Mouse (Mus musculus) forebrain, embryonic 13.5 days (tissue): Measurements from ENCODE around the gene Fchsd2. TPM values are rescaled to one million over a fixed set of nuclear protein-coding genes. Genes with fewer than 3 reads are reported as not detected.
"Not testable (repeated sequence)": the region's sequence is repeated elsewhere in the genome, so short reads cannot be mapped to it uniquely, and the experiment has no call there.

Experiments used
- ATAC-seq: fragments of 200-750 bp; cut with Nextera tagmentation; 2 replicates; pipeline ENCODE4 v1.8.0; 2017
- H3K27ac ChIP-seq: fragments of 300-500 bp; sonication (generic); 2 replicates; pipeline ENCODE4 v1.5.1; 2015; ENCODE audit warnings: inconsistent platforms, mild to moderate bottlenecking, moderate library complexity
- H3K27me3 ChIP-seq: fragments of 300-500 bp; sonication (generic); 2 replicates; pipeline ENCODE4 v1.6.1; 2015; ENCODE audit warnings: mild to moderate bottlenecking, inconsistent platforms
- H3K36me3 ChIP-seq: fragments of 300-500 bp; sonication (generic); 2 replicates; pipeline ENCODE4 v1.6.1; 2015; ENCODE audit warnings: mild to moderate bottlenecking, inconsistent platforms; ENCODE audit not compliant: poor library complexity, severe bottlenecking
- H3K4me1 ChIP-seq: fragments of 300-500 bp; sonication (generic); 2 replicates; pipeline ENCODE4 v1.6.1; 2015; ENCODE audit warnings: inconsistent platforms
- H3K4me2 ChIP-seq: fragments of 300-500 bp; sonication (generic); 2 replicates; pipeline ENCODE4 v1.6.1; 2015; ENCODE audit warnings: inconsistent platforms, mild to moderate bottlenecking, moderate library complexity
- H3K4me3 ChIP-seq: fragments of 300-500 bp; sonication (generic); 2 replicates; pipeline ENCODE4 v1.5.1; 2015; ENCODE audit warnings: mild to moderate bottlenecking, inconsistent platforms
- H3K9ac ChIP-seq: fragments of 300-500 bp; sonication (generic); 2 replicates; pipeline ENCODE4 v1.6.1; 2015; ENCODE audit warnings: mild to moderate bottlenecking, inconsistent platforms
- H3K9me3 ChIP-seq: fragments of 300-500 bp; sonication (generic); replicated peaks from 2 replicates; pipeline ENCODE4 v1.6.1; 2016; ENCODE audit warnings: inconsistent platforms
- WGBS: fragments of 180-500 bp; shearing (Covaris S2); methylation state at CpG from one replicate; pipeline ENCODE4 v1.1.7; 2015; 5-methylcytosine and 5-hydroxymethylcytosine counted together
- polyA plus RNA-seq: library from polyadenylated mRNA; unstranded; fragments of >200 nt; fragmentation: Nextera tagmentation; extraction: Ambion mirVana; gene quantifications from 2 replicates; pipeline ENCODE4 v1.2.1, GENCODE M21; 2015

Gene Fchsd2
- polyA plus RNA-seq, 1 experiment from 2014 or later = 33.3 TPM

DNA sequence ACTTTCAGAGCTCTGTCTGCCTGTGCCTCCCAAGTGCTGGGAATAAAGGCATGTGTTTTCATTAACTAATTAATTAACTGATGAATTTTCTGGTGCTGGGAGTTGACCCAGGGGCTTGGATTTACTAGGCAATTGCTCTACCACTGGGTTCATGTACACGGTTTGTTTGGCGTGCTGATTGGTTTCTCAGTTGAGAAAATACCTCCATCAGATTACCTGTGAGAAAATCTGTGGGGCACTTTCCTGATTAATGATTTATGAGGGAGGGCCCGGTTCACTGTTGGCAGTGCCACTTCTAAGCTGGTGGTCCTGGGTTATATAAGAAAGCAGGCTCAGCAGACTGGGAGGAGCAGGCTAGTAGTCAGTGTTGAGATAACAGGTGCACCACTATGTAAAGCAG lies 38.0 kb downstream of the Fchsd2 start:
- no peak overlapping the region for H3K27ac ChIP-seq
- 70% methylated on average over 3 of the region's 3 CpGs for WGBS
- H3K9me3 ChIP-seq = no peaks in the 10 kb centered on the region
- H3K36me3 ChIP-seq = no peaks in the 10 kb centered on the region
- H3K9ac ChIP-seq = no peak overlapping the region
- H3K4me1 ChIP-seq = 0 out of 2 replicates have a peak, but pooled peaks cover 3% of the 10 kb centered on the region
- no peak for ATAC-seq
- H3K4me2 ChIP-seq = no peak overlapping the region
- H3K4me3 ChIP-seq = no peak overlapping the region
- no peaks in the 10 kb centered on the region for H3K27me3 ChIP-seq

DNA sequence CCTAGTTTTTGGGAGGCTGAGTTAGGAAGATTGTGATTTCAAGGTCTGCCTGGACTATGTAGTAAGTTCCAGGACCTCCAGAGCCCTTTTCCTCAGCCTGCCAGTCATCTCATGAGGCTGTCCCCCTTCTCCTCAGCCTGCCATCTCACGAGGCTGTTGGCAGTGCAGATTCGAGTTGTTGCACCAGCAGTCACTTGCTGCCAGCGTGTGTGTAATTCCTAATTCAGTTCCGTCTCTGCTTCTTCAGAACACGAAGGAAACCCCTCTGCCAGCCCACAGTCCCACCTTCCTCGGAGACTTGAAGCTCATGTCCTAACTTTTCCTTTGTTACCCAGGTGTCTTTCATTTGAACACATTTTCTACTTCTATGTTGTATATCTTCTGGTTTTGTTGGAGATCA lies 38.6 kb downstream of the Fchsd2 start:
- H3K27ac ChIP-seq = no peak overlapping the region
- no peak overlapping the region for H3K4me2 ChIP-seq
- WGBS = 83% methylated on average over 6 of the region's 6 CpGs
- 0 out of 2 replicates have a peak, but pooled peaks cover 3% of the 10 kb centered on the region for H3K4me1 ChIP-seq
- no peaks in the 10 kb centered on the region for H3K27me3 ChIP-seq
- 0 out of 2 replicates have a peak, but pooled peaks cover 3% of the 10 kb centered on the region for H3K36me3 ChIP-seq
- H3K4me3 ChIP-seq = no peak overlapping the region
- no peaks in the 10 kb centered on the region for H3K9me3 ChIP-seq
- no peak for ATAC-seq
- no peak overlapping the region for H3K9ac ChIP-seq

DNA sequence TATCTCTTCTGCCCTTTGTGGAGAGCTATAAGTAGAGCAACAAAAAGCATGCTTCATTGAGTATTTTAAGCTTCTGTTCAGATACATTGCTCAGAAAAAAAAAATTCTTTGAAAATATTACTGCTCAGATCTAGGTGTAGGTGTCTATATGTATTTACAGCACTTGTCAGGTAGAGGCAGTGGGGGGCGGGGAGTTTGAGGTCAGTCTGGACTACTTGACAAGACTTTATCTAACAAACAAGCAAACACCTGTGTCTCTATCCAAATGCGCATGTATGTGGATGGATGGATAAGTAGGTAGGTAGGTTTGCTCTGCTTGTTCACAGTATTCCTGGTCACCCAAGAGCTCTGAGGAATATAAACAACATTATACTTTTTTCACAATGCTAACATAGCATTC lies 40.9 kb downstream of the Fchsd2 start:
- Histone ChIP-seq H3K27ac (no peak overlapping the region), H3K4me1 (0 out of 2 replicates have a peak, but pooled peaks cover 3% of the 10 kb centered on the region), H3K36me3 (0 out of 2 replicates have a peak, but pooled peaks cover 4% of the 10 kb centered on the region), H3K4me2 (no peak overlapping the region), H3K4me3 (no peak overlapping the region), H3K9me3 (no peaks in the 10 kb centered on the region), H3K27me3 (no peaks in the 10 kb centered on the region), H3K9ac (no peak overlapping the region)
- WGBS = 96% methylated on average over 2 of the region's 2 CpGs
- ATAC-seq = no peak

GRCm38 (mm10) chr7:101134117-101134516 lies 41.5 kb downstream of the Fchsd2 start:
- 95% methylated on average over 2 of the region's 2 CpGs for whole genome bisulfite sequencing
- H3K27ac ChIP-seq = no peak overlapping the region
- no peaks in the 10 kb centered on the region for H3K27me3 ChIP-seq
- no peak for ATAC-seq
- H3K9ac ChIP-seq = no peak overlapping the region
- H3K4me1 ChIP-seq = 0 out of 2 replicates have a peak, but pooled peaks cover 3% of the 10 kb centered on the region
- H3K4me2 ChIP-seq = no peak overlapping the region
- H3K9me3 ChIP-seq = no peaks in the 10 kb centered on the region
- 0 out of 2 replicates have a peak, but pooled peaks cover 4% of the 10 kb centered on the region for H3K36me3 ChIP-seq
- H3K4me3 ChIP-seq = no peak overlapping the region

DNA sequence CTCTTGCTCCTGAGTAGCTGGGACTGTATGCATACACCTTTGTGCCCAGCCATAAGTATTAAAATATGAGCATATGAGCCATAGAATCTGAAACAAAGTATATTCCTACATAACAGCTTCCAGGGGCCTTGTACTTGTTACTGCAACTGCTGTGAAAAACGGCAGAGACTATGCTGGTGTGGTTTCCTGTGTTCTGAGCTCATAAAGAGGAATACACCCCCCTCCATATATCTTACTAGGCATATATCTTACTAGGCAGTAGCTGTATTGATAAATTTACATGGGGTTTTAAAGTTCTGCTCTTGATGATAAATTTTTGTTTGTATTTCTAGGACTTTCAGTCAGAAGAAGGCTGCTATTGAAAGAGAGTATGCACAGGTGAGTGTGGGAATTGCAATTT lies 46.2 kb downstream of the Fchsd2 start:
- Histone ChIP-seq H3K27ac (no peak overlapping the region), H3K27me3 (no peaks in the 10 kb centered on the region), H3K4me1 (0 out of 2 replicates have a peak, but pooled peaks cover 4% of the 10 kb centered on the region), H3K9me3 (no peaks in the 10 kb centered on the region), H3K36me3 (peaks cover 15% of the 10 kb centered on the region), H3K4me2 (no peak overlapping the region), H3K9ac (no peak overlapping the region), H3K4me3 (no peak overlapping the region)
- 82% methylated on average over 1 of the region's 1 CpGs for WGBS
- ATAC-seq = no peak

DNA sequence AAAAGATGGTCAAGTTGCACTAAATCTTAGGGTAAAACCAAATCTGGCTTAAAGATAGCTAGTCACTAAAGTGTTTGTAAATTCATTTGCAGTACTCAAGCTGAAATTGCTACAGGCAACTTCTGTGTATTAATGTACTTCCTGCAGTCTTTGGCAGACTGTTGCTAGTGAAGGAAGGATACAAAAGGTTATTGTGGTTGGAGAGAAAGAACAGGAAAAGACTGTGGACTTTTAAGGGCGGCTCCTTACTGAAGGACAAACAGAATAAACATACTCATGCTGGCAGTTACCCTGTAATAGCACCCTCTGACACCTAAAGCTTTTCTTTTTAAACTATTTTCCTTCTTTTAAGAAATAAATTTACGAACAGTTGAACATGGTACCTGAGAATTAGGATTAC lies 50.2 kb downstream of the Fchsd2 start:
- 0 out of 2 replicates have a peak, but pooled peaks cover 4% of the 10 kb centered on the region for H3K4me1 ChIP-seq
- H3K9ac ChIP-seq = no peak overlapping the region
- WGBS = 52% methylated on average over 2 of the region's 2 CpGs
- no peak for ATAC-seq
- no peak overlapping the region for H3K4me3 ChIP-seq
- H3K27ac ChIP-seq = no peak overlapping the region
- no peak overlapping the region for H3K4me2 ChIP-seq
- H3K36me3 ChIP-seq = peaks cover 11% of the 10 kb centered on the region
- H3K9me3 ChIP-seq = no peaks in the 10 kb centered on the region
- H3K27me3 ChIP-seq = no peaks in the 10 kb centered on the region

GRCm38 (mm10) chr7:101144222-101144621 lies 51.6 kb downstream of the Fchsd2 start:
- Histone ChIP-seq H3K27me3 (no peaks in the 10 kb centered on the region), H3K27ac (no peak overlapping the region), H3K4me3 (no peak overlapping the region), H3K9me3 (no peaks in the 10 kb centered on the region), H3K9ac (no peak overlapping the region), H3K36me3 (peaks cover 11% of the 10 kb centered on the region), H3K4me1 (0 out of 2 replicates have a peak, but pooled peaks cover 4% of the 10 kb centered on the region), H3K4me2 (no peak overlapping the region)
- 90% methylated on average over 2 of the region's 2 CpGs for WGBS
- ATAC-seq = no peak

DNA sequence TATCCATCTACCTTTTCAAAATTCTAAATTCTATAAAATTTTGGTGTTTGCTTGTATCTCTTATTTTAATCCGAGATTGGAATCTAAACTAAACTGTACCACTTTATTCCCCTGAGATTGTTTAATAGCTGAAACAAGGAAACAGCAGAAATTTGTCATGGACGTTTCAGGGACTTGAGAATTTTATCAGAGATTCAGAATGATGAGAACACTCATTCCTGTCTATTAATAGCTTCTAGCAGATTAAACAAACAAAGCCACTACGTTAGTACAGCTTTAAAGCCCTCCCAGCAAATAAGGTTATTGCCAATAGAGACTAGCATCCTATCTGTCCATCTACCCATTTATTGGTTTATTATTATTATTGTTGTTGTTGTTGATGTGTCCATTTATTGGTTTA lies 56.4 kb downstream of the Fchsd2 start:
- WGBS = 85% methylated on average over 3 of the region's 3 CpGs
- no peak overlapping the region for H3K9ac ChIP-seq
- H3K4me1 ChIP-seq = no peaks in the 10 kb centered on the region
- H3K36me3 ChIP-seq = no peaks in the 10 kb centered on the region
- no peak for ATAC-seq
- no peak overlapping the region for H3K4me2 ChIP-seq
- H3K9me3 ChIP-seq = no peaks in the 10 kb centered on the region
- no peak overlapping the region for H3K27ac ChIP-seq
- H3K27me3 ChIP-seq = no peaks in the 10 kb centered on the region
- no peak overlapping the region for H3K4me3 ChIP-seq

DNA sequence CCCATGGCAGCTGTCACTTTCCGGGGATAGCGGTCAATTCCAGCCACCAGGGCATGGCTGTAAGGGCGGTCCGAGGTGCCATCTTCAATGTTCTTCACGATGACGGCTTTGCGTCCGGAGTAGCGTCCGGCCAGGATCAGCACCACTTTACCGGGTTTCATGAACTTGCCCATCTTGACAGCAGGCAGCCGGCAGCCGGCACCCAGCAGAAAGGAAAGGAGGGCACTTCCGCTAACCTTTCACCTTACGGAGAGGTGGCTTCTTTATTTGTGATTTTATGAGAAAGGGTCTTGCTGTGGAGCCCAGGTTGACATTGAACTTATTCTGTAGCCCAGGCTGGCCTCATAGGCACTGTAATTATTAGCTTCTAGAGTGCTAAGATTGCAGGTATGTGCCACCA lies 62.2 kb downstream of the Fchsd2 start:
- H3K36me3 ChIP-seq, H3K27ac ChIP-seq, H3K9ac ChIP-seq, H3K27me3 ChIP-seq, ATAC-seq, H3K4me3 ChIP-seq, H3K4me1 ChIP-seq, H3K9me3 ChIP-seq, H3K4me2 ChIP-seq: not testable (repeated sequence)
- WGBS = 96% methylated on average over 15 of the region's 15 CpGs

DNA sequence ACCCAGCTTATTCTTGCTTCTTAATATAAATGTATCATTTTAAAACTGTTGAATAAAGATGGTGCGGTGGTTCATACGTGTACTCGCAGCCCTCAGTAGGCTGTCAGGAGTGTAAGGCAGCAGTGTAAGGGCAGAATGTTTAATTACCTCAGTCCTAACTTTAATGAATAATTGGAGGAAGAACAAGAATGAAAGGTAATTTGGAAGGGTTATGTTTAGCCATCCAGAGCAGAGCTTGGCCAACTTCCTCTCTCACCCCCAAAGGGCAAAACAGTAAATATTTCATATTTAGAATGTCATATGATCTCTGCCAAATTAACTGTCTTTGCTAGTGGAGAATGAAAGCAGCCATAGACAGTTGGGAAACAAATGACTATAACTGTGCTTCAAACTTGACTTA lies 62.6 kb downstream of the Fchsd2 start:
- WGBS = 70% methylated on average over 3 of the region's 3 CpGs
- Histone ChIP-seq H3K36me3 (no peaks in the 10 kb centered on the region), H3K4me1 (peaks cover 14% of the 10 kb centered on the region), H3K27ac (no peak overlapping the region), H3K9me3 (no peaks in the 10 kb centered on the region), H3K4me3 (no peak overlapping the region), H3K27me3 (no peaks in the 10 kb centered on the region), H3K4me2 (no peak overlapping the region), H3K9ac (no peak overlapping the region)
- no peak for ATAC-seq

- H3K9me3 ChIP-seq = no peaks in the 10 kb centered on the region
- peak; percentile 91 for ATAC-seq
- 0% methylated on average over 2 of the region's 2 CpGs for WGBS
- no peak overlapping the region for H3K9ac ChIP-seq
- H3K36me3 ChIP-seq = no peaks in the 10 kb centered on the region
- no peak overlapping the region for H3K4me2 ChIP-seq
- peak overlapping the region; percentile 58 for H3K27ac ChIP-seq
- H3K4me3 ChIP-seq = no peak overlapping the region
- H3K4me1 ChIP-seq = peaks cover 20% of the 10 kb centered on the region
- H3K27me3 ChIP-seq = no peaks in the 10 kb centered on the region
Observed at GRCm38 (mm10) chr7:101160266-101160665, 67.6 kb downstream of the Fchsd2 start.

DNA sequence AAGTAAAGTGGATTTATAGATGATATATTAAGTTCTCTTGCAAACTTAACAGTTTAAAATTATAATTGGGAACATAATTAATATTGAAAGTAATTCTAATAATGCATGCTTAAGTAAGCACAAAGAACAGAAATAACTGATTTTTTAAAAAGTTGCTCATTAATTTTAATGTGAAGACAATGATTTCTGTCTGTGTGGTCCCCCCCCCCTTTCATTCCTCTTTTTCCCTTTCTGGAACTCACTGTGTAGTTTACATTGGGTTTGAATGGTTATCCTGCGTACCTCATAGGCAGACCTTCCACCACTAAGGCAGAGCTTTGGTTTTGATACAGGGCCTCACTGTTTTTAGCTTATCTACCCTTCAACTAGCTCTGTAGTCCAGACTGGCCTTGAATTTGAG lies 70.1 kb downstream of the Fchsd2 start:
- WGBS = 50% methylated on average over 1 of the region's 1 CpGs
- Histone ChIP-seq H3K9me3 (no peaks in the 10 kb centered on the region), H3K4me2 (no peak overlapping the region), H3K9ac (no peak overlapping the region), H3K27ac (no peak overlapping the region), H3K4me3 (no peak overlapping the region), H3K4me1 (peaks cover 16% of the 10 kb centered on the region), H3K27me3 (no peaks in the 10 kb centered on the region), H3K36me3 (no peaks in the 10 kb centered on the region)
- no peak for ATAC-seq

DNA sequence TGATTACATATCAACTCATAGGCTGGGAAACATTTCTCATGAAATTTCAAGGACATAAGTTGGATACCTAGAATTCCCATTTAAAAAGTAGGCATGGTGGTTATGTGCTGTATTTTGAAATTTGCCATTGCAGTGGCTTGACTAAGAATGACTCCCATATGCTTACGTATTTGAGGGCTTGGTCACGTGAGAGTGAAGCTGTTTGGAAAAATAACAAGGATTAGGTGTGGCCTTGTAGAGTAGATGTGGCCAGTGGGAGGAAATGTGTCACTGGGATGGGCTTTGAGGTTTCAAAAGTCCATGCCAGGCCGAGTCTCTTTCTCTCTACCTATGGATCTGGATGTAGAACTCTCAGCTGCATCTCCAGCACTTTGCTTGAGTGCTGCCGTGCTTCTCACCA lies 71.2 kb downstream of the Fchsd2 start:
- H3K9ac ChIP-seq = no peak overlapping the region
- H3K27ac ChIP-seq = no peak overlapping the region
- WGBS = 74% methylated on average over 4 of the region's 4 CpGs
- H3K4me1 ChIP-seq = peaks cover 16% of the 10 kb centered on the region
- no peaks in the 10 kb centered on the region for H3K27me3 ChIP-seq
- H3K4me2 ChIP-seq = no peak overlapping the region
- H3K4me3 ChIP-seq = no peak overlapping the region
- H3K9me3 ChIP-seq = no peaks in the 10 kb centered on the region
- H3K36me3 ChIP-seq = no peaks in the 10 kb centered on the region
- ATAC-seq = no peak
